Mouse (Mus musculus) olfactory bulb, adult 2 months (tissue): Measurements from ENCODE around the gene Krtap31-1.

ENCODE experiments used
- CTCF ChIP-seq: fragments of 200-500 bp; IDR thresholded peaks from 2 replicates; pipeline ENCODE4 v1.5.1; 2012; ENCODE audit warnings: low read depth, mild to moderate bottlenecking, low read length, moderate library complexity; ENCODE audit not compliant: insufficient read depth
- POLR2A ChIP-seq: fragments of 200-500 bp; IDR thresholded peaks from 2 replicates; pipeline ENCODE4 v1.6.1; 2012; ENCODE audit warnings: mild to moderate bottlenecking, low read depth, low read length, moderate library complexity; ENCODE audit not compliant: insufficient read depth

GRCm38 (mm10) chr11:99937751-99938264 is 30.1 kb downstream of the Krtap31-1 start:
- TF ChIP-seq CTCF = no peak
- TF ChIP-seq POLR2A = no peak
